Mouse (Mus musculus) bone marrow macrophage, adult 2 months (primary cell): ENCODE data around the gene C130032M10Rik.

Experiments
- CTCF ChIP-seq: IDR thresholded peaks from 2 replicates; pipeline ENCODE4 v1.5.1; 2012; ENCODE audit warnings: low read depth, mild to moderate bottlenecking, low read length, moderate library complexity
- POLR2A ChIP-seq: IDR thresholded peaks from 2 replicates; pipeline ENCODE4 v1.6.1; 2012; ENCODE audit warnings: mild to moderate bottlenecking, low read depth, low read length, borderline replicate concordance

- TF ChIP-seq POLR2A (no peak), CTCF (no peak)
Observed at GRCm38 (mm10) chr9:114564667-114565066, 49.2 kb downstream of the C130032M10Rik start.
